Mouse (Mus musculus): Measurements from ENCODE around the gene Olfml2a. TPM values are rescaled to one million over a fixed set of nuclear protein-coding genes. Genes with fewer than 3 reads are reported as not detected.
"Not testable (repeated sequence)": the region's sequence is repeated elsewhere in the genome, so short reads cannot be mapped to it uniquely, and the experiment has no call there.

Olfml2a gene
- polyA plus RNA-seq, 1 experiment from 2014 or later: 5.1 TPM

DNA sequence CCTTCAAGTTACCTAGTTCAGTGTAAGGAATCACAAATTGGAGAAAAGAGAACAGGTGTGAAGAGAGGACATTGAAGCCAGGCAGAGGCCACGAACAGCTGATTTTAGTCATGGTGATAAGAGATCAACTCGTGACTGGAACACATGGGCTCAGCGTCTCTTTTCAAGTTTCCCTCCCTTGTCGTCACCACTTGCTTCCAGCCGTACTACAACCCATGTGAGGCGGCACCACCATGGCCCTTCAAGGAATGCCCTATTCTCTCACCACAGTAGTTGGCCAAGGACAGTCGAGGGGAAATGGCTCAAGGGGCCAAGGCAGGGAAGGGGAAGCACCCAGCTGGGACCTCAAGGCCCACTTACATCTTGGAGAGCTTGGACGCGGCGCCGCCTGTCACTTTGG, 72.6 kb downstream of the Olfml2a start:
- Histone ChIP-seq H3K27me3 (replicated peaks) (no peaks in the 10 kb centered on the region), H3K4me1 (peaks cover 46% of the 10 kb centered on the region), H3K36me3 (peaks cover 45% of the 10 kb centered on the region), H3K4me2 (peak overlapping the region; percentile 98), H3K27ac (replicated peaks) (peak overlapping the region; percentile 85), H3K9ac (peak overlapping the region; percentile 96), H3K4me3 (peak overlapping the region; percentile 82), H3K9me3 (no peaks in the 10 kb centered on the region)
- WGBS: 0% methylated on average over 11 of the region's 11 CpGs
- no peak for ATAC-seq (ENCODE audit: extremely low read depth, insufficient number of reproducible peaks, low FRiP score, low TSS enrichment)

DNA sequence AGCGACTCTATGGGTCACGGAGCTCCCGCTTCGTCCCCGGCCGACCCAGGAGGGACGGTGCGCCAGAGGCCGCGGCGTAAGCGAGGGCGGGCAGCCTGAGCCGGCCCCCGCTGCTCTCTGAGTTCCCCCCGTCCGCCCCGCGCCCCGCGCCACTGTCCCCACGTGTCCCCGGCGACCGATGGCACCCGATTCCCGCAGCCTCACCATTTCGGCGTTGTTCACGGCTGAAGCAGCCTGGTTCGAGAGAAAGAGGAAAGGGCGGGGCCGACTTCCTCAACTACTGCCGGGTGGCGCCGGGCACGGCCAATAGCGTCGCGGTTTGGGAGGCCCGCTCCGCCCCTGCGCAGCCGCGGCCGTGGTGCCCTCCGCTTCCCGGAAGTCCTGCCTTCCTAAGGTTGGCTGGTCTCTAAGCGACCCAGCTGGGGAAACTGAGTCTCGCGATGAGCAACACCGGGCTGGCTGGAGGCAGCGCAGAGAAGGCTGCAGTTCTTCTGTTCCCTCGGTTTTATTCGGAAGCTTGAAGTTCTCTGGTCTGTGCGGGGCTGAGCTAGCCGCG, 73.2 kb downstream of the Olfml2a start, which contains the start of gene Arpc5l:
TSS of gene Arpc5l (plus strand) at position 469 of the 556 bp plus-strand sequence.
- peak within 1 kb of the TSS; percentile 96 for H3K9ac ChIP-seq
- H3K4me2 ChIP-seq: peak within 1 kb of the TSS; percentile 98
- WGBS: under 1% methylated on average over 58 of the region's 58 CpGs
- peak within 1 kb of the TSS; percentile 82 for H3K4me3 ChIP-seq
- H3K27ac ChIP-seq (replicated peaks): peak within 1 kb of the TSS; percentile 85
- peaks cover 50% of the 10 kb centered on the region for H3K4me1 ChIP-seq
- H3K27me3 ChIP-seq (replicated peaks): no peaks in the 10 kb centered on the region
- ATAC-seq (ENCODE audit: extremely low read depth, insufficient number of reproducible peaks, low FRiP score, low TSS enrichment): peak; percentile 80
- peaks cover 41% of the 10 kb centered on the region for H3K36me3 ChIP-seq
- no peaks in the 10 kb centered on the region for H3K9me3 ChIP-seq

DNA sequence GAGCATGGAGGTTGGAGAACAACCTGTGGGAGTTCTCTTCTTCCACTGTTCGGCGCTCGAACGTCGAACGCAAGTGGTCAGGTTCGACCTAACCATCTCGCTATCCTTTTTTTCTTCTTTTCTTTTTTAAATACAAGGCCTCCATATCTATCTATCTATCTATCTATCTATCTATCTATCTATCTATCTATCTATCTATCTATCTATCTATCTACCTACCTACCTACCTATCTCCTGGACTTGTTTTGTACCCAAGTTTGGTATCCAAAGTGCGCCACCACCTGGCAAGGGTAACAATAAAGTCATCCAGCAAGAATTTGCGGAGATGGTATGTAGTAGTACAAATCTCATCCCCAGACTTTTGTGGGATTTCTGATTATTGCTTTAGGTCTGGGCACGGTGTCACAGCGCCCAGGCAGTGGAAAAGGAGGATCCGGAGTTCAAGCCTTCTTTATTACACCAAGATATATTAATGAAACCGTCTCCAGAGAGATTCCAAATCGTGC, 73.8 kb downstream of the Olfml2a start, which contains the start of gene Rpl35:
TSS of gene Rpl35 (minus strand) at position 51 of the 506 bp plus-strand sequence.
- H3K4me3 ChIP-seq: peak within 1 kb of the TSS; percentile 82
- peaks cover 34% of the 10 kb centered on the region for H3K36me3 ChIP-seq
- H3K4me2 ChIP-seq: peak within 1 kb of the TSS; percentile 98
- H3K27me3 ChIP-seq (replicated peaks): no peaks in the 10 kb centered on the region
- peak within 1 kb of the TSS; percentile 85 for H3K27ac ChIP-seq (replicated peaks)
- peaks cover 52% of the 10 kb centered on the region for H3K4me1 ChIP-seq
- H3K9me3 ChIP-seq: no peaks in the 10 kb centered on the region
- peak within 1 kb of the TSS; percentile 96 for H3K9ac ChIP-seq
- 11% methylated on average over 15 of the region's 15 CpGs for WGBS
- ATAC-seq (ENCODE audit: extremely low read depth, insufficient number of reproducible peaks, low FRiP score, low TSS enrichment): no peak

DNA sequence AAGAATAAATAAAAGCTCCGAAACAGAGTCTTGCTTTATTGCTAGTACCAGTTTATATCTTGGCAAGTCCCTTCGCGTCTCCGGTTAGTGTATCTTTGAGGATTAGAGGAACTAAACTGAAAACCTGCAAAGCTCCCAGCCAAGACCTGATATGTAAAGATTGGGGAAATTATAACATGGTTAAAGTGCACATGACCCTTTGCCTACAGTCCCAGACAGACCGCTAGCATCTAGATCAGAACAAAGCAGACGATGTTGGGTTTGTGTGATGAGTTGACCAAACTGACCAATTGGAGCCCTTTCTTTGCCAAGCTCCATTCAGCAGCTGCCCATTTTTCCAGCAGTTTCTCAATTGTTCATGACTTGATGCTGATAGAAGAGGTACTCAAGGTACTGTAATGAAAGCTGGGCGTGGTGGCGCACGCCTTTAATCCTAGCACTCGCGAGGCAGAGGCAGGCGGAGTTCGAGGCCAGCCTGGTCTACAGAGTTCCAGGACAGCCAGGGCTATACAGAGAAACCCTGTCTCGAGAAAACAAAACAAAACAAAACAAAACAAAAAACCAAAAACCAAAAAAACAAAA, 74.5 kb downstream of the Olfml2a start:
- no peak for ATAC-seq (ENCODE audit: extremely low read depth, insufficient number of reproducible peaks, low FRiP score, low TSS enrichment)
- Histone ChIP-seq H3K27ac (replicated peaks) (no peak overlapping the region), H3K27me3 (replicated peaks) (no peaks in the 10 kb centered on the region), H3K4me1 (peaks cover 58% of the 10 kb centered on the region), H3K9me3 (no peaks in the 10 kb centered on the region), H3K9ac (peak overlapping the region; percentile 96), H3K36me3 (peaks cover 28% of the 10 kb centered on the region), H3K4me2 (peak overlapping the region; percentile 98), H3K4me3 (peak overlapping the region; percentile 82)
- WGBS: 84% methylated on average over 14 of the region's 14 CpGs

DNA sequence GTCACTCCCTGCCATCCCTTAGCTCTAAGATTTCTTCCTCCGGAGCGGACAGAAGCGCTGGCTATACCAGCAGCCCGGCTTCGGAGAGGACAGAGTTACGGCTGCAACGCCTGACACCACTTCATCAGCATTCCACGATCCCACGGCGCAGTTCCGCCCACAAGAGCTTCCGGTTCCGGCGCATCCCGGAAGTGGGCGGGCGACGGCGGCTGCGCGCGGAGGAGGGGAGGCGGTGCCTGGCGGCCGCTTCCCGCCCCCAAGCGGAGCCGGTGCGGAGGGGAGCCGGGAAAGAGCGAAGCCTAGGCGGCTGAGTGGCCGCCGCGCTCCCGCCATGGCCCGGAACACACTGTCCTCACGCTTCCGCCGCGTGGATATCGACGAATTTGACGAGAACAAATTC, 76.1 kb downstream of the Olfml2a start:
- WGBS: under 1% methylated on average over 44 of the region's 44 CpGs
- H3K27ac ChIP-seq (replicated peaks): peak overlapping the region; percentile 94
- H3K4me1 ChIP-seq: peaks cover 60% of the 10 kb centered on the region
- H3K4me2 ChIP-seq: peak overlapping the region; percentile 92
- H3K27me3 ChIP-seq (replicated peaks): no peaks in the 10 kb centered on the region
- no peaks in the 10 kb centered on the region for H3K9me3 ChIP-seq
- H3K36me3 ChIP-seq: peaks cover 20% of the 10 kb centered on the region
- peak overlapping the region; percentile 94 for H3K9ac ChIP-seq
- peak overlapping the region; percentile 89 for H3K4me3 ChIP-seq
- ATAC-seq (ENCODE audit: extremely low read depth, insufficient number of reproducible peaks, low FRiP score, low TSS enrichment): peak; percentile 72

DNA sequence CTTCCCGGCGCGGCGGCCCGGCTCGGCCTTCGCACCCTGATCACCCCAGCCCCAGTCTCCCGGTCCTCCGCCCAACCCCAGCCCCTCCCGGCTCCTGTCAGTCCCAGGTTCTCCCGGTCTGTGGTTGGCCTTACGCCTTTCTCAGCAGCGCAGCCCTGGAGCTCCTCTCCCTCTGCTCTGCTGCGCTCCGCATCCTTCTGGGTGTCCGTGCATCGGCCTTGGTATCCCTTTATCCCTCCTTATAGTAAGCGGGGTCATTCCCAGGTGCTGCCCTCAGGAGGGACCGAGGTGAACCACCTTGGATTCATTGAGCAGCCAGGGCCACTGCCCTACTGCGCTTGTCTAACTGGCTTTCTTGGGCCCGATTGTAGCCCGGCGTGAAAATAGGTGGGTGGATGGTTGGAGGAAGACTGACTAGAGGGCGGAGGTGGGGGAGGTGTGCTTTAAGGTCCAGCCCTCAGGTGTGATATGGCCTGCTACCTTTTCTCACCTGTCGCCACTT, 76.6 kb downstream of the Olfml2a start:
- WGBS: 1% methylated on average over 17 of the region's 25 CpGs
- Histone ChIP-seq H3K9ac (peak overlapping the region; percentile 94), H3K4me2 (peak overlapping the region; percentile 92), H3K4me1 (peaks cover 55% of the 10 kb centered on the region), H3K4me3 (peak overlapping the region; percentile 89), H3K9me3 (no peaks in the 10 kb centered on the region), H3K27me3 (replicated peaks) (no peaks in the 10 kb centered on the region), H3K27ac (replicated peaks) (peak overlapping the region; percentile 94), H3K36me3 (peaks cover 20% of the 10 kb centered on the region)
- peak; percentile 21; the same call in 1 of the 2 replicates for ATAC-seq (ENCODE audit: extremely low read depth, insufficient number of reproducible peaks, low FRiP score, low TSS enrichment)

DNA sequence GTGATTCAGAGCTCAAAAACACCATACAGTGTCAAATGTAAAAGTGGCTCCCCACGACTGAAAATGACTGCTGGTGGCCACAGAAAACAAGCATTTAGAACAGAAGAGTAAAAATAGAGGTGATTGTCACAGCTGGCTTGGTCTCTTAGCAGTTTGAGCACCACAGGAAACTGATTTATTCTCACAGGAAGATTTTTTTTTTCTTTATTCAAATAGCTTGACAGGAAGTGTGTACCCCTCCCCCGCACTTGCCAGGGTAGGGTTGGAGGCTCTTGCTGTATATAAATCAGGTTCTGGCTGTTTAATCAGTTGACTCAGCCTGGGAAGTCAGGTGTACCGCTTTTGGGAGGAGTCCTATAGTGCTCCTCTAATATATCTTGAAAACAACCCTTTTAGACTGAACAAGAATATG, 77.2 kb downstream of the Olfml2a start:
- H3K36me3 ChIP-seq: peaks cover 20% of the 10 kb centered on the region
- H3K27ac ChIP-seq (replicated peaks): peak overlapping the region; percentile 94
- H3K9ac ChIP-seq: peak overlapping the region; percentile 94
- H3K9me3 ChIP-seq: no peaks in the 10 kb centered on the region
- ATAC-seq (ENCODE audit: extremely low read depth, insufficient number of reproducible peaks, low FRiP score, low TSS enrichment): no peak
- H3K27me3 ChIP-seq (replicated peaks): no peaks in the 10 kb centered on the region
- WGBS: 22% methylated on average over 3 of the region's 3 CpGs
- peak overlapping the region; percentile 92 for H3K4me2 ChIP-seq
- H3K4me1 ChIP-seq: peaks cover 49% of the 10 kb centered on the region
- peak overlapping the region; percentile 89 for H3K4me3 ChIP-seq

DNA sequence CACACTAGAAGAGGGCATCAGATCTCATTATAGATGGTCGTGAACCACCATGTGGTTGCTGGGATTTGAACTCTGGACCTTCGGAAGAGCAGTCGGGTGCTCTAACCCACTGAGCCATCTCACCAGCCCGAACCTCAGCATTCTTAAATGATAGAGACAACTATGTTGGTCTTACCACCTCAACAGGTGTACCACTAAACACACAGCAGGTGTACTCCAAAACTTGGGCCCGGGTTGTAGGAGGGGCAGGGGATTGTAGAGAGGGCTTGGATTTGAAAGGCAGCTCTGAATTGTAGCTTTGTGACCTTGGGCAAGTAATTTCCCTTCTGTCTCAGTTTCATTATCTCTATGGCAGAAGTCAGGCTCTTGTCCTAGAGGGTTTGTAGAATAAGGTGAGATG, 78.4 kb downstream of the Olfml2a start:
- WGBS: 90% methylated on average over 5 of the region's 5 CpGs
- not testable (repeated sequence) for H3K9me3 ChIP-seq; H3K4me2 ChIP-seq; H3K27ac ChIP-seq (replicated peaks); H3K4me3 ChIP-seq; H3K9ac ChIP-seq; H3K27me3 ChIP-seq (replicated peaks); ATAC-seq (ENCODE audit: extremely low read depth, insufficient number of reproducible peaks, low FRiP score, low TSS enrichment)
- Histone ChIP-seq H3K4me1 (peaks cover 45% of the 10 kb centered on the region), H3K36me3 (peaks cover 32% of the 10 kb centered on the region)

DNA sequence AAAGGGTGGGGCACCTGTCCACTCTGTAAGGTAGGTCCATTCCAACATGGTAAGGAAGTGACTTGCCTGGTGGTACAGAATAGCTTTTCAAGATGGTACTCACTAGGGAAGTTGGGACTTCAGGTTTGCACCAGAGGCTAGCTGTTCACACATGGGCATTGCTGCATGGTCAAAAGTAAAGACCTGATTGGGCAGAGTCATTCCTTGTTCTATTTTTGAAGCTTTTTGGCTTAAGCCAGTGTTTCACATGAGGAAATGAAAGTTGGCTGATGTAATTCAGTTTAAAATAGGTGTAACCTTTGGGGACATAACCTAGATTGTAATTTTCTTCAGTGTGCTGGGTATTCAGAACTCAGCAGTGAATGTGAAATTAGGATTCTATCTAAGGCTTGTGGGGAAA, 79.5 kb downstream of the Olfml2a start:
- H3K27ac ChIP-seq (replicated peaks): no peak overlapping the region
- H3K4me2 ChIP-seq: no peak overlapping the region
- no peak overlapping the region for H3K9ac ChIP-seq
- ATAC-seq (ENCODE audit: extremely low read depth, insufficient number of reproducible peaks, low FRiP score, low TSS enrichment): no peak
- peaks cover 43% of the 10 kb centered on the region for H3K36me3 ChIP-seq
- H3K9me3 ChIP-seq: no peaks in the 10 kb centered on the region
- H3K27me3 ChIP-seq (replicated peaks): no peaks in the 10 kb centered on the region
- no peak overlapping the region for H3K4me3 ChIP-seq
- peaks cover 38% of the 10 kb centered on the region for H3K4me1 ChIP-seq

DNA sequence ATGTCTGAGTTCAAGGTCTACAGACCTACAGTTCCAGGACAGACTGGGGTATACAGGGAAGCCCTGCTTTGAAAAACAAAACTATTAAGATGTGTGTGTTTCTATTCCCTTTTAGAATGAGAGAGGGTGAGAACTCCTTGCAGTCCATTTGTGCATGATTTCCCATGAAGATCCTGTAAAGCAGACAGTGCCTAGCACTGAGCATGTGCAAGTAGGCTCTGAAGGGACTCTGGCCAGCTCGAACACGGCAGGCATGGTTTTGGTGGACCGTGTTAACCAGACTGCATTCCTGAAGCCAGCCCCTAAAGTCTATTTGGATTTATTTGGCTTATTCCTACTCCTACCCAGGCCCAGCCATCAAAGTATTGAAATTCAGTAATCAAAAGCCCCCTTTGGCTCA, 80.2 kb downstream of the Olfml2a start:
- 84% methylated on average over 3 of the region's 3 CpGs for WGBS
- ATAC-seq (ENCODE audit: extremely low read depth, insufficient number of reproducible peaks, low FRiP score, low TSS enrichment): no peak
- Histone ChIP-seq H3K9me3 (no peaks in the 10 kb centered on the region), H3K36me3 (peaks cover 50% of the 10 kb centered on the region), H3K4me1 (peaks cover 32% of the 10 kb centered on the region), H3K4me2 (no peak overlapping the region), H3K27ac (replicated peaks) (no peak overlapping the region), H3K4me3 (no peak overlapping the region), H3K27me3 (replicated peaks) (no peaks in the 10 kb centered on the region), H3K9ac (no peak overlapping the region)

DNA sequence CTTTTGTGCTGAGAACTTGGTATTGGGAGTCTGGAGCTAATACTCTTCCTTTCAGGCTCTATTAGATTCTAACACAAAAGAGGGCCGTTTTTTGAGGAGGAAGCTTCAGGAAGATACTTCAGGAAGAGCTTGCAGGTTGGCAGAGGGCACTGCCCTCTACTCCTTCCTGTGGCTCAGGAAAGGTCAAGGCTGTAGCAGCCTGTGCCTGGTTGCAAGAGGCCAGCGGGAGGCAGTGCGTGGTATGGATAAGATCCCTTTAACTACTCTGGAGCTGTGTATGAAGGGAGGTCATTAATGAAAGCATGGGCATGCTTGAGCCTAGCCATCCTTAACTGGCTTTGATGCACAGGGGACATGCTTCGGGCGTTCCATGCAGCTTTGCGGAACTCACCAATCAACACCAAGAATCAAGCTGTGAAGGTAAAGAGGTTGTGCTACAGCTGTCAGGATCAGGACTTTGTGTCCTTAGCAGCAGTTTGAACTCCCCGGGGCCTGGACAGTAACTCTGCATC, 81.0 kb downstream of the Olfml2a start:
- no peaks in the 10 kb centered on the region for H3K27me3 ChIP-seq (replicated peaks)
- no peak overlapping the region for H3K4me2 ChIP-seq
- H3K36me3 ChIP-seq: peaks cover 58% of the 10 kb centered on the region
- no peaks in the 10 kb centered on the region for H3K9me3 ChIP-seq
- ATAC-seq (ENCODE audit: extremely low read depth, insufficient number of reproducible peaks, low FRiP score, low TSS enrichment): no peak
- no peak overlapping the region for H3K9ac ChIP-seq
- 76% methylated on average over 7 of the region's 7 CpGs for WGBS
- H3K27ac ChIP-seq (replicated peaks): no peak overlapping the region
- H3K4me3 ChIP-seq: no peak overlapping the region
- H3K4me1 ChIP-seq: peaks cover 28% of the 10 kb centered on the region
